Mouse (Mus musculus) adipocyte (in vitro differentiated cells): ENCODE results near the gene 2700097O09Rik.
"Not testable (repeated sequence)": the region's sequence is repeated elsewhere in the genome, so short reads cannot be mapped to it uniquely, and the experiment has no call there.

Experiments used
- DNase-seq: peaks from one replicate; pipeline ENCODE4 v3.0.0-alpha.2; 2016; ENCODE audit warnings: low spot score

The 2700097O09Rik gene

GRCm38 (mm10) chr12:55079726-55080600 is at the start of gene 2700097O09Rik, which contains the start of gene Srp54a:
Gene 2700097O09Rik, minus strand, starts transcription at chr12:55080110.
Gene Srp54a, plus strand, starts transcription at chr12:55080262.
- DNase-seq = peak; percentile 96

- DNase-seq = not testable (repeated sequence)
These were observed 44.8 kb upstream of the 2700097O09Rik start for GRCm38 (mm10) chr12:55124731-55125130.

DNA sequence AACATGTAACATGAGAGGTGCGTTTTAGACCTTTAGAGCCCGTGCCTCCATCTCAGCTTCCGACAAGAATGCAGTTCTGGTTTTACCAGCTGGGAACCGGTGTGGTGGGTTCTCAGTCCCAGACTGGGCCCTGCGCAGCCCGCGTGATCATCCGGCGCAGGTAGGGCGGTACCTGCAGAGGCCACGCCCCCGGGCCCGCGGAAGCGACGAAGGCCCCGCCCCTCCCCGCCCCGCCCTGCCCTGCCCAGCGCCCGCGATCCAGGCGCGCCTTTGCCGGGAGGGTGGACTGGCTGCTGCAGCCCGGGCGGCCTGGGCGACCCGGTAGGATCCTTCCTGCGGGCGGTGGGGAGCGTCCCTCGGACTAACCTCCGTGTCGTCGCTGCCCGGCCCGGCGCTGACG is 44.3 kb upstream of the 2700097O09Rik start, which contains the start of gene Fam177a:
TSS of gene Fam177a (plus strand) at position 228 of the 400 bp plus-strand sequence.
- DNase-seq = not testable (repeated sequence)

DNA sequence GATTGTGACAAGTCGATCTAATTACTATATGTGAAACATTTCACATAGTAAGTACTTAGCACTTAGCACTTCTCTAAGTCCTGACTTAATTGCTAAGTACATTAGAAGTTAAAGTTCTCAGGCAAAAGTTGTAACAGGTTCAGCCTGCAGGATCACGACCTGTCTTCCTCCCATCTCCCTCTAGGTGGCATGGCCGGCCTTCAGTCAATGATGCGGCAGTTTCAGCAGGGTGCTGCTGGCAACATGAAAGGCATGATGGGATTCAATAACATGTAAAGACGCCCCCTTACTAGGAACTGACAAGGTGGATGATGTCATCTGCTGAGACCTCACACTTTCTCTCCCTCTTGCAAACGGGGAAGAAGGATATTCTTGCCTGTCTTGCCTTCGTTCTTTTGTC is 32.7 kb upstream of the 2700097O09Rik start:
- not testable (repeated sequence) for DNase-seq

DNA sequence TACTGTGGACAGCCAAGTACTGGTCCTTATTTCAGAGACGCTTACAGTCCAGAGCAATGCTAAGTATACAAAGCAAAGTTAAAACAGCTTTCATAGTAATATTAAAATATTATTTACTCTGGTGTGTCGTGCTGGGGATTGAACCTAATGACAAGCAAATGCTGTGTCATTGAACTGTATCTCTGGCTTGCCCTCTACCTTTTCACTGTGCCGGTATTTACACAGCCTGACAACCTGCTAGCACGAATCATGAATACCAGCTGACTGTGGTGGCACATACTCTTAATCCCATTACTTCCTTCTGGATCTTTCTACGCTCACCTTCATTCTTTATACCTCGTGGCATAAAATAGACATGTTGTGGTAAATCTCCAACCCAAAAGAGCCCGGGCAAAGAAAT is 12.2 kb upstream of the 2700097O09Rik start:
- DNase-seq = not testable (repeated sequence)

DNA sequence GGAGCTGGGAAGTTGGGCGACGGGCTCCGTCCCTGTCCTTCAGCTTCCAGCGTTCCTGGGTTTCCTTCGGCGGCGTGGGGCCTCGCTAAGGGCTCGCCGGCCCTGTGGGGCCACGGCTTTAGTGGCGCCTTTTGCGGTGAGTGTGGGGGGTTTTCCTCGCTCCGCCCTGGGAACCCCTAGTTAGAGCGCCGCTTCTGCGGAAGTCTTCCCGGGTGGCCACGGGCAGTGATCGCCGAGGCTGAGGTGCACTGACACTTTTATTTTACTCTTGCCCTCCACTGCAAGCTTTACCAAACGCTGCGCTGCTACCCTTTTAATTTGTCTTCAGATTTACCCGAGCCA is 662 bp upstream of the 2700097O09Rik start:
- DNase-seq = not testable (repeated sequence)

DNA sequence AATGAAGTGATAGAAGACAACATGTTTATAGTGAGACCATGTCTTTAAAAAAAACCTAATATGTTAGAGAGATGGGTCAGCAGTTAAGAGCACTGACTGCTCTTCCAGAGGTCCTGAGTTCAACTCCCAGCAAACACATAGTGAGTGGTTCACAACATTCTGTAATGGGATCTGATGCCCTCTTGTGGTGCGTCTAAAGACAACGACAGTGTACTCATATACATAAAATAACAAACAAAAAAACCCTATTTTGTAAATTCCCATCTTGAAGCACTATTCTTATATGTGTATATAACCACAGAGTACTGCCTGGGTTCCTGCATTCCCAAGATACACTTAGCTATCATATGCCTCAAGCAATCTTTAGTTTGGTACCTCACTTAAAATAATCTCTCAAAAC is 1.2 kb downstream of the 2700097O09Rik start:
- DNase-seq = peak; percentile 35

- no peak for DNase-seq
These were observed 4.6 kb downstream of the 2700097O09Rik start for GRCm38 (mm10) chr12:55075296-55075695.

GRCm38 (mm10) chr12:55073686-55074085 is 6.2 kb downstream of the 2700097O09Rik start:
- DNase-seq = no peak

- no peak for DNase-seq
These were observed 7.4 kb downstream of the 2700097O09Rik start for GRCm38 (mm10) chr12:55072495-55072894.

GRCm38 (mm10) chr12:55062141-55062540 is 17.8 kb downstream of the 2700097O09Rik start:
- DNase-seq = no peak

GRCm38 (mm10) chr12:55061006-55061405 is 18.9 kb downstream of the 2700097O09Rik start:
- DNase-seq = peak; percentile 37

GRCm38 (mm10) chr12:55060212-55060898 is 19.6 kb downstream of the 2700097O09Rik start:
- DNase-seq = no peak

DNA sequence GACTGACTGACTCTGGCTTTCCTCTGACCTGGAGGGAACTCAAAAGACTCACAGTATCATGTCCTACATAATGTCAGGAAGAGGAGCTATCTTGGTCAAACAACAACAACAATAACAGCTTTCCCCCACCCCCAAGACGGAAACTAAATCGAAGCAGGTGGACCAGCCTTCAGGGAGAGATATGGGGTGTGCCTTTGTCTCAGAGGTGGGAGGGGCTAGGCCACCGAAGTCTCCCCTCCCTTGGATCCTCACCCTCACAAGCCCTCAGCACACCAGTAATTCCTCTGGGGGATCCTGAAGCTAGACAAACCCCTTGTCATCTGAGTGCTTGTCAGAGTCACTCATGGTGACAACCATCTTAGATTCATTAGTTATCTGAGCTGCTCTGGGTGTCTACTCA is 20.1 kb downstream of the 2700097O09Rik start:
- DNase-seq = no peak

- peak; percentile 78 for DNase-seq
These were observed 20.9 kb downstream of the 2700097O09Rik start for GRCm38 (mm10) chr12:55058865-55059615.

DNA sequence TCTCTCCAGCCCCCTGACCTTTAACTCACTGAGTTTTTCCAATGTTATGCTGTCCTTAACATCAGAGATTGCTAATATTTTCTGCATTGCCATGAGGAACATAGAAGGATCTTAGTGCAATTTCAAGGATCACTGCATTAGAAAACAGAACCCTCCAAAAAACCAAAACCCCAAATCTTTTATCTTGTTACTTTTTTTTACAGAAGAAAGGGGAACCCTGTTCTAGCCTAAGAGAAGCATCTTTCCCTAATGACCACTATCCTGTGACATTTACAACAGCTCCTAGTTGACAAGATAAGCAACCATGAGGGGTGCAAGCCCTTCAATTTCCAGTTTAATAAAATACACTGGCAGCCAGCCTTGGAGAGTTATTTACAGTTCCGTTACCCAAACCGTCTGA is 23.2 kb downstream of the 2700097O09Rik start:
- DNase-seq = no peak

- DNase-seq = no peak
These were observed 25.2 kb downstream of the 2700097O09Rik start for GRCm38 (mm10) chr12:55054551-55055241.

- DNase-seq = no peak
These were observed 26.6 kb downstream of the 2700097O09Rik start for GRCm38 (mm10) chr12:55053267-55053666.

DNA sequence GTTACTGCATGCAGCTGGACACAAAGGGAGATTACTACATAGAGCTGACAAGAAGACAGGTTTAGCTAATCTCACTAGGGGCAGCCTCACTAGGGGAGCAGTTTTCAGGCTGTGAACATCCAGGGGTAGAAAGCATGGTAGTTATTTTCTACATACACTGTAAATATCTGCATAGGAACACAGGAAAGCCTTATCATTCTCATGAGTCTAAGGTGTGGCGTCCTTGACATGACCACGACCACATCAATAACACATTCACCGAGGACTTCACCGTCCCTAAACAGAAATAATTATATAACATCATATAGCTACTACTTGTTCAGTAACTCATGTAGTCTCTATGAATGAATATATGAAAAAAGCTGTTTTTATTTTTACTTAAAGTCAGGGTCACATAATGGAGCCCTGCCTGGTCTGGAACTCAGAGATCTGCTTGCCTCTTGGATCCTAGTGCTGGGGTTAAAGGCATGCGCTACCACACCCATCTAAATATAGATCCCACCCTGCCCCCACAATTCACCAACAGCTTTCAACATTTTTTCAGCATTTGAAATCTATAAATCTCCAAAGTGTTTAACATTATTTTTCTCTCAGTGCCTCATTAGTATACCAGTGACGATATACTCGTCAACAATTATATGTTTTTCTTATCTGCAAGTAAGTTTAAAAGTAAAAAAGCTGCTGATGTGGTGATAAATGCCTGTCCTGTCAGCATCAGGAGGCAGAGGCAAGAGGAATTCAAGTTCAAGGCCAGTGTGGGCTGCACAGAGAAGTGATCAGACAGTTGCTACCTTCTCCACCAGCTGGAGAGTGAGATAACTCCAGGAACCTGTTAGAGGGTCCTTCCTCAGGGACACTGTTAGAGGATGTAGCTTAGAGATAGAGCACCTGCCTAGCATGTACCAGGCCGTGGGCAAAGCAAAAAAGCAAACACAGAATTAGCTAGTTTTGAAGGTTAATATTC is 28.4 kb downstream of the 2700097O09Rik start:
- DNase-seq = no peak

DNA sequence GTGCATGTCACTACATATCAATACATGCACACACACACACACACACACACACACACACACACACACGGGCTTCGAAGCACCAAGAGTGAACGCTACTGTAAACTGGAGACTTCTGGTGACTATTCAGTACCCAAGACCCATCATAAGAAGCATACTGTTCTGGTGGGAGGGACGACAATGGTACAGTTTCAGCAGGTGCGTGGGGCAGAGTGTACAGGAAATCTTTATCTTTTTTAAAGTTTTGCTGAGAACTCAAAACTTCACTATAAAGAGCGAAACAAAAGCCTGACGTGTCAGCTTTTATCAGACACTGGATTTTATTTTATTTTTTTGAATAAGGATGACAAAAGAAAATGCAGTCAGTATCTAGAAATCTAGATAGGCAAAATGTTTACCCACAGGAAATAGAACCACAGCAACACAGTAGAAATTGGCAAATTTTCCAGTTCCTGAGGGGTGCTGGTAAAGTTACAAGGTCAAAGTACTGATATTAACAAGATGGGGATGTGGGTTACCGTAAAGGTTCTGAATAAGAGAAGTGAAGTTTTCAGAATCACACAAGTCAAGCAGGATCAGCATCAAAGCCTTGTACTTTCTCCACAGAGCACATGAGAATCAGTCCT is 30.1 kb downstream of the 2700097O09Rik start:
- DNase-seq = no peak
